Mouse (Mus musculus) neural tube, embryonic 13.5 days (tissue): ENCODE measurements around the gene Ndufaf7. TPM values are rescaled to one million over a fixed set of nuclear protein-coding genes. Genes with fewer than 3 reads are reported as not detected.

Experiments used
- ATAC-seq: fragments of 200-750 bp; cut with Nextera tagmentation; 2 replicates; pipeline ENCODE4 v1.8.0; 2017; ENCODE audit warnings: low read depth, mild to moderate bottlenecking, moderate TSS enrichment, moderate library complexity
- H3K27ac ChIP-seq: fragments of 300-500 bp; sonication (generic); replicated peaks from 2 replicates; pipeline ENCODE4 v1.5.1; 2015; ENCODE audit warnings: moderate library complexity, mild to moderate bottlenecking, inconsistent platforms
- H3K27me3 ChIP-seq: fragments of 300-500 bp; sonication (generic); 2 replicates; pipeline ENCODE4 v1.6.1; 2015; ENCODE audit warnings: mild to moderate bottlenecking, inconsistent platforms
- H3K36me3 ChIP-seq: fragments of 300-500 bp; sonication (generic); 2 replicates; pipeline ENCODE4 v1.6.1; 2015; ENCODE audit warnings: mild to moderate bottlenecking, inconsistent platforms
- H3K4me1 ChIP-seq: fragments of 300-500 bp; sonication (generic); replicated peaks from 2 replicates; pipeline ENCODE4 v1.6.1; 2015; ENCODE audit warnings: inconsistent platforms
- H3K4me2 ChIP-seq: fragments of 300-500 bp; sonication (generic); 2 replicates; pipeline ENCODE4 v1.6.1; 2015; ENCODE audit warnings: inconsistent platforms, mild to moderate bottlenecking, moderate library complexity
- H3K4me3 ChIP-seq: fragments of 300-500 bp; sonication (generic); 2 replicates; pipeline ENCODE4 v1.5.1; 2015; ENCODE audit warnings: mild to moderate bottlenecking, inconsistent platforms
- H3K9ac ChIP-seq: fragments of 300-500 bp; sonication (generic); 2 replicates; pipeline ENCODE4 v1.6.1; 2015; ENCODE audit warnings: moderate library complexity, mild to moderate bottlenecking, inconsistent platforms
- H3K9me3 ChIP-seq: fragments of 300-500 bp; sonication (generic); 2 replicates; pipeline ENCODE4 v1.6.1; 2016; ENCODE audit warnings: inconsistent platforms
- WGBS: fragments of 180-500 bp; shearing (Covaris S2); methylation state at CpG from one replicate; pipeline ENCODE4 v1.1.7; 2015; 5-methylcytosine and 5-hydroxymethylcytosine counted together
- polyA plus RNA-seq: library from polyadenylated mRNA; unstranded; fragments of >200 nt; fragmentation: Nextera tagmentation; extraction: Ambion mirVana; gene quantifications from 2 replicates; pipeline ENCODE4 v1.2.1, GENCODE M21; 2015

Ndufaf7 gene
- polyA plus RNA-seq = 59.8 and 64.7 TPM in 2 replicates

- WGBS = under 1% methylated on average over 45 of the region's 45 CpGs
- Histone ChIP-seq H3K27ac (peak within 1 kb of the TSS; percentile 72), H3K36me3 (peaks cover 50% of the 10 kb centered on the region), H3K27me3 (no peaks in the 10 kb centered on the region), H3K4me3 (peak within 1 kb of the TSS; percentile 77), H3K4me2 (peak within 1 kb of the TSS; percentile 74), H3K4me1 (peaks cover 26% of the 10 kb centered on the region), H3K9ac (peak within 1 kb of the TSS; percentile 77), H3K9me3 (no peaks in the 10 kb centered on the region)
- peak; percentile 100 for ATAC-seq
These were observed at the start of gene Ndufaf7, which contains the start of gene Cebpz for GRCm38 (mm10) chr17:78936466-78937228. Gene Ndufaf7, plus strand, starts transcription at chr17:78937136. Gene Cebpz, minus strand, starts transcription at chr17:78937066.

- no peak overlapping the region for H3K4me3 ChIP-seq
- H3K27ac ChIP-seq = no peak overlapping the region
- no peaks in the 10 kb centered on the region for H3K9me3 ChIP-seq
- H3K4me2 ChIP-seq = no peak overlapping the region
- no peaks in the 10 kb centered on the region for H3K4me1 ChIP-seq
- H3K9ac ChIP-seq = no peak overlapping the region
- ATAC-seq = no peak
- no peaks in the 10 kb centered on the region for H3K27me3 ChIP-seq
- 88% methylated on average over 4 of the region's 4 CpGs for WGBS
- H3K36me3 ChIP-seq = no peaks in the 10 kb centered on the region
These were observed 48.4 kb upstream of the Ndufaf7 start for GRCm38 (mm10) chr17:78888554-78888953.

- no peak overlapping the region for H3K4me2 ChIP-seq
- no peaks in the 10 kb centered on the region for H3K9me3 ChIP-seq
- no peaks in the 10 kb centered on the region for H3K4me1 ChIP-seq
- no peak overlapping the region for H3K4me3 ChIP-seq
- H3K27me3 ChIP-seq = no peaks in the 10 kb centered on the region
- ATAC-seq = no peak
- no peak overlapping the region for H3K9ac ChIP-seq
- no peak overlapping the region for H3K27ac ChIP-seq
- no peaks in the 10 kb centered on the region for H3K36me3 ChIP-seq
- 43% methylated on average over 3 of the region's 3 CpGs for WGBS
These were observed 47.8 kb upstream of the Ndufaf7 start for GRCm38 (mm10) chr17:78889184-78889583.

- Histone ChIP-seq H3K36me3 (no peaks in the 10 kb centered on the region), H3K4me2 (no peak overlapping the region), H3K4me1 (no peaks in the 10 kb centered on the region), H3K27me3 (no peaks in the 10 kb centered on the region), H3K9me3 (no peaks in the 10 kb centered on the region), H3K4me3 (no peak overlapping the region), H3K27ac (no peak overlapping the region), H3K9ac (no peak overlapping the region)
- no peak for ATAC-seq
- 84% methylated on average over 9 of the region's 9 CpGs for WGBS
These were observed 45.9 kb upstream of the Ndufaf7 start for GRCm38 (mm10) chr17:78891020-78891419.

- H3K27me3 ChIP-seq = no peaks in the 10 kb centered on the region
These were observed 41.9 kb upstream of the Ndufaf7 start for GRCm38 (mm10) chr17:78894991-78895390.

GRCm38 (mm10) chr17:78895394-78895793 lies 41.5 kb upstream of the Ndufaf7 start:
- no peak for ATAC-seq
- Histone ChIP-seq H3K27me3 (no peaks in the 10 kb centered on the region), H3K9me3 (no peaks in the 10 kb centered on the region), H3K36me3 (no peaks in the 10 kb centered on the region), H3K9ac (no peak overlapping the region), H3K4me1 (no peaks in the 10 kb centered on the region), H3K4me2 (peak overlapping the region; percentile 8; the same call in 1 of the 2 replicates), H3K4me3 (no peak overlapping the region), H3K27ac (no peak overlapping the region)
- 49% methylated on average over 8 of the region's 8 CpGs for WGBS

More at GRCm38 (mm10) chr17:78894991-78895390, 41.9 kb upstream of the Ndufaf7 start:
- Histone ChIP-seq H3K9ac (no peak overlapping the region), H3K4me3 (no peak overlapping the region), H3K4me2 (no peak overlapping the region), H3K4me1 (no peaks in the 10 kb centered on the region), H3K27ac (no peak overlapping the region), H3K36me3 (no peaks in the 10 kb centered on the region), H3K9me3 (no peaks in the 10 kb centered on the region)
- WGBS = 83% methylated on average over 7 of the region's 7 CpGs
- ATAC-seq = no peak

- no peak for ATAC-seq
- H3K27me3 ChIP-seq = no peaks in the 10 kb centered on the region
- no peak overlapping the region for H3K9ac ChIP-seq
- H3K36me3 ChIP-seq = no peaks in the 10 kb centered on the region
- H3K4me2 ChIP-seq = no peak overlapping the region
- H3K9me3 ChIP-seq = no peaks in the 10 kb centered on the region
- H3K4me3 ChIP-seq = no peak overlapping the region
- WGBS = 90% methylated on average over 2 of the region's 2 CpGs
- no peaks in the 10 kb centered on the region for H3K4me1 ChIP-seq
- no peak overlapping the region for H3K27ac ChIP-seq
These were observed 33.8 kb upstream of the Ndufaf7 start for GRCm38 (mm10) chr17:78903158-78903557.

GRCm38 (mm10) chr17:78906892-78907291 lies 30.0 kb upstream of the Ndufaf7 start, which contains the start of gene Sult6b1:
Gene Sult6b1, minus strand, starts transcription at chr17:78906992.
- Histone ChIP-seq H3K4me2 (no peak within 1 kb of the TSS), H3K36me3 (no peaks in the 10 kb centered on the region), H3K4me3 (no peak within 1 kb of the TSS)

GRCm38 (mm10) chr17:78909374-78909773 lies 27.6 kb upstream of the Ndufaf7 start:
- H3K4me1 ChIP-seq = peaks cover 7% of the 10 kb centered on the region; the same call in 1 of the 2 replicates
- H3K27ac ChIP-seq = no peak overlapping the region
- H3K9me3 ChIP-seq = no peaks in the 10 kb centered on the region
- H3K9ac ChIP-seq = no peak overlapping the region
- ATAC-seq = no peak
- 73% methylated on average over 2 of the region's 2 CpGs for WGBS
- no peaks in the 10 kb centered on the region for H3K27me3 ChIP-seq
- H3K4me3 ChIP-seq = no peak overlapping the region
- no peak overlapping the region for H3K4me2 ChIP-seq
- no peaks in the 10 kb centered on the region for H3K36me3 ChIP-seq

More at GRCm38 (mm10) chr17:78906892-78907291, 30.0 kb upstream of the Ndufaf7 start, which contains the start of gene Sult6b1:
- Histone ChIP-seq H3K27me3 (no peaks in the 10 kb centered on the region), H3K27ac (no peak within 1 kb of the TSS), H3K9me3 (no peaks in the 10 kb centered on the region), H3K4me1 (no peaks in the 10 kb centered on the region), H3K9ac (no peak within 1 kb of the TSS)
- 89% methylated on average over 5 of the region's 5 CpGs for WGBS
- ATAC-seq = no peak

GRCm38 (mm10) chr17:78912861-78913281 lies 24.1 kb upstream of the Ndufaf7 start:
- Histone ChIP-seq H3K4me1 (peaks cover 24% of the 10 kb centered on the region), H3K27me3 (no peaks in the 10 kb centered on the region), H3K4me2 (peak overlapping the region; percentile 53), H3K4me3 (peak overlapping the region; percentile 39), H3K9me3 (no peaks in the 10 kb centered on the region), H3K36me3 (no peaks in the 10 kb centered on the region), H3K27ac (no peak overlapping the region; the same call in 1 of the 2 replicates), H3K9ac (peak overlapping the region; percentile 58)
- peak; percentile 54 for ATAC-seq
- WGBS = 30% methylated on average over 6 of the region's 6 CpGs

GRCm38 (mm10) chr17:78913921-78914320 lies 23.0 kb upstream of the Ndufaf7 start:
- WGBS = 66% methylated on average over 3 of the region's 3 CpGs
- Histone ChIP-seq H3K4me3 (no peak overlapping the region), H3K36me3 (peaks cover 7% of the 10 kb centered on the region), H3K27me3 (no peaks in the 10 kb centered on the region), H3K9ac (no peak overlapping the region), H3K27ac (no peak overlapping the region), H3K9me3 (no peaks in the 10 kb centered on the region), H3K4me2 (no peak overlapping the region), H3K4me1 (peaks cover 28% of the 10 kb centered on the region)
- ATAC-seq = no peak

GRCm38 (mm10) chr17:78915772-78916171 lies 21.2 kb upstream of the Ndufaf7 start:
- H3K27me3 ChIP-seq = no peaks in the 10 kb centered on the region
- no peaks in the 10 kb centered on the region for H3K9me3 ChIP-seq
- 56% methylated on average over 6 of the region's 6 CpGs for WGBS
- H3K36me3 ChIP-seq = peaks cover 23% of the 10 kb centered on the region
- peak overlapping the region; percentile 87 for H3K27ac ChIP-seq
- H3K4me1 ChIP-seq = peaks cover 28% of the 10 kb centered on the region
- peak overlapping the region; percentile 74 for H3K4me2 ChIP-seq
- peak overlapping the region; percentile 70 for H3K4me3 ChIP-seq
- H3K9ac ChIP-seq = peak overlapping the region; percentile 82
- peak; percentile 37 for ATAC-seq
